Mouse (Mus musculus): ENCODE data around the gene Spsb3. TPM values are rescaled to one million over a fixed set of nuclear protein-coding genes. Genes with fewer than 3 reads are reported as not detected.

Gene Spsb3
- total and polyA plus RNA-seq, 3 experiments = 30.2 to 34.5 TPM; not detected in 1

DNA sequence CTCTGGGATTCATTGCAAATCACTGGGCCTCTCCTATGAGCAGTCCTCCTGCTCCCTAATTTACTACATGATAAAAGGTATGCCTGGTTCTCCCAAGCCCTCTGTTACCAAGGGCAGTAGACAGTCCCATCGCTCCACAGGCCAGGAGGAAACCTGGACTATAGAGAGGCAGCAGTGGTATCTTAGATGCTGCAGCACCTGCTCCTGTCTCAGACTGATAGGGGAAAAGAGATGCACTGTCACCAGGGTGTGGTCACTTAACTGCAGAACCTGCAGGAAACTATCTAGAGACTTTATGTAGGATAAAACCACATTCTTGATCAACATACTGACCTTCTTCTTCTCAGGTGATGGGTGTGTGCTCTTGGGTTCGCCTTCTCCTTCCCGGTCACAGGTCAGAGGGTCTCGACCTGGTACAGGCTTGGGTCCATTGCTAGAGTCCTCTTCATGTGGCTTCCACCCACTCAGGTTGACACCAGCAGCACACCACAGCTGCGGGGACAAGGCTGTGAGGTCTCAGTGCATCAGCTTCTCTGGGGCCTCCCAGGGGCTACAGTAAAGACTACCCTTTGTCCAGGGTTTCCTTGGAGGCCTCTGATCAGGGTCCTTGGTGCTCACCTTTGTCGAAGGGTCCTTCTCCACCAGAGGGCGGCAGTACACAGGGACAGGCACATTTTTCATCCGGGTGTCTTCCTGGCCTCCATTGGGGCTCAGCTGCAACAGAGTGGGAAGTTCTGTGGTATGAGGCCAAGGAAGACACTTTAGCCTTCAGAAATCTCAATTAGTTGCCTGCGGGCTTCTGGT is 16.4 kb downstream of the Spsb3 start (continued):
- TF ChIP-seq RCOR1 (IDR thresholded peaks at IDR 0.05; ENCODE audit: low read depth, low read length) (0 out of 2 replicates have a peak, but pooled peaks have one; percentile 7), CHD1 (IDR thresholded peaks at IDR 0.05; ENCODE audit: low read depth, low read length) (no peak), GATA1 (IDR thresholded peaks at IDR 0.05; ENCODE audit: low read depth, low read length) (peak; percentile 66), TCF12 (IDR thresholded peaks at IDR 0.05; ENCODE audit: low read depth, low read length) (peak; percentile 80), POLR2AphosphoS2 (IDR thresholded peaks at IDR 0.05; ENCODE audit: low read length) (no peak), POLR2AphosphoS5 (IDR thresholded peaks at IDR 0.05; ENCODE audit: borderline replicate concordance, low read depth, low read length) (no peak), MEF2A (IDR thresholded peaks at IDR 0.05; ENCODE audit: extremely low read depth, insufficient replicate concordance, low read depth, low read length, poor library complexity, severe bottlenecking) (no peak), NELFE (IDR thresholded peaks at IDR 0.05; ENCODE audit: low read depth, low read length) (no peak), MYC (IDR thresholded peaks at IDR 0.05; ENCODE audit: low read depth, low read length) (no peak), EP300 (IDR thresholded peaks at IDR 0.05; ENCODE audit: low read depth in 1 of 2, low read length in 2 of 2) (peak; percentile 73 to 88), E2F4 (IDR thresholded peaks at IDR 0.05; ENCODE audit: borderline replicate concordance, low read depth, low read length) (no peak), MXI1 (IDR thresholded peaks at IDR 0.05; ENCODE audit: low read depth, low read length) (no peak), TAL1 (IDR thresholded peaks at IDR 0.05; ENCODE audit: low read length) (peak; percentile 87), MAZ (IDR thresholded peaks at IDR 0.05; ENCODE audit: low read depth, low read length) (no peak), NRF1 (IDR thresholded peaks at IDR 0.05; ENCODE audit: insufficient read depth, low read depth, low read length, poor library complexity, severe bottlenecking) (no peak), TBP (IDR thresholded peaks at IDR 0.05; ENCODE audit: low read depth, low read length) (no peak), CTCF (IDR thresholded peaks at IDR 0.05 in 2 of 3, conservative IDR thresholded peaks at IDR 0.05 in 1 of 3; ENCODE audit: control insufficient read depth in 1 of 3, insufficient read depth in 1 of 3, low read depth in 2 of 3, low read length in 3 of 3, poor library complexity in 1 of 3, severe bottlenecking in 1 of 3) (peak; percentile 59 to 83 (median 72)), ELF1 (IDR thresholded peaks at IDR 0.05; ENCODE audit: low read depth, low read length) (no peak), HCFC1 (IDR thresholded peaks at IDR 0.05; ENCODE audit: low read depth, low read length) (no peak), MAFK (IDR thresholded peaks at IDR 0.05; ENCODE audit: borderline replicate concordance, low read depth, low read length) (no peak), MYB (IDR thresholded peaks at IDR 0.05; ENCODE audit: low read depth, low read length) (0 out of 2 replicates have a peak, but pooled peaks have one; percentile 22), CHD2 (IDR thresholded peaks at IDR 0.05; ENCODE audit: low read length) (no peak), KAT2A (conservative IDR thresholded peaks at IDR 0.05; ENCODE audit: low read depth, low read length) (no peak), USF2 (IDR thresholded peaks at IDR 0.05; ENCODE audit: borderline replicate concordance in 1 of 2, insufficient read depth in 1 of 2, low read depth in 1 of 2, low read length in 2 of 2) (no peak), ZNF384 (IDR thresholded peaks at IDR 0.05; ENCODE audit: low read depth, low read length) (no peak)
